Mouse (Mus musculus): ENCODE data around the gene Snai1. TPM values are rescaled to one million over a fixed set of nuclear protein-coding genes. Genes with fewer than 3 reads are reported as not detected.

Gene Snai1
- polyA plus RNA-seq, 1 experiment from 2014 or later, result 9.8 TPM

DNA sequence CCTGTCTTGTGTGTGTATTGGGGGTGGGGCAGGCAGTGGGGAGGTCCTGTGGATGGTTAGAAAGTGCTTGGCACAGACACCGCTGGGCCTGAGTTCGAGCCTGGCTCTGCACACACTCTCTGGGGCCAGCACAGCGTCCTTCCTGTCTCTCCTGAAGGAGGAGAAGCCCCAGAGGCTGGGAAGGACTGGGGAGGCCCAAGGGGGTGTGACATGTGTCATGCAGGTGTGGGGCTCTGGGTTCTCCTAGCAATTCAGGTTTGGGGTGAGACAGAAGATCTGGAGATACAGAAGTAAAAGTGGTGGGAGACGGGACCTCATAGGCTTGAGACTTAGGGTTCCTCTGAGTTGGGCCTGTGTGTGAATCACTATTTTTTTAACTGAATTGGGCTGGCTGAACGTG lies 25.0 kb downstream of the Snai1 start:
- H3K36me3 ChIP-seq, result no peaks in the 10 kb centered on the region
- WGBS, result 75% methylated on average over 5 of the region's 5 CpGs
- peaks cover 48% of the 10 kb centered on the region for H3K4me1 ChIP-seq (replicated peaks)
- H3K27me3 ChIP-seq, result peaks cover 11% of the 10 kb centered on the region
- ATAC-seq (ENCODE audit: low read depth), result no peak
- no peak overlapping the region for H3K4me3 ChIP-seq
- no peak overlapping the region for H3K4me2 ChIP-seq
- no peak overlapping the region for H3K27ac ChIP-seq (replicated peaks)
- no peak overlapping the region for H3K9ac ChIP-seq
- no peaks in the 10 kb centered on the region for H3K9me3 ChIP-seq

DNA sequence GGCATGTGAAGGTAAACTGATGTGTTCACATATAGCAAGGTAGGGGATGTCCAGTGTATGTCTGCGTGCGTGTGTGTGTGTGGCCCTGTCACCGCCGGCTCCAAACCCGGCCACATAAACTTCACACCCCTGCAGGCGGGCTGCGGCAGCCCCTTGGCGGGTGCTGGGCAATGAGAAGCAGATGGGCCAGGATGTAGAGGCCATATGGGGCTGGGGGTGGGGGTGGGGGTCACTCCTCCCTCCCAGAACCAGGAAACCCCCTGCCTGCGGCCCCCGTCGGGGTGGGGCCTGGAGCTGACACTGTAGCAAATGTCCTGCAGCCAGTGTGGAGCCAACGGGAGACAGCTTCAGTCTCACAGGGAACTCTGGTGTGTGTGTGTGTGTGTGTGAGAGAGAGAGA lies 25.7 kb downstream of the Snai1 start:
- Histone ChIP-seq H3K27ac (replicated peaks) (0 out of 2 replicates have a peak overlapping the region, but pooled peaks have one; percentile 9), H3K9ac (no peak overlapping the region), H3K36me3 (no peaks in the 10 kb centered on the region), H3K4me2 (no peak overlapping the region), H3K4me3 (no peak overlapping the region), H3K27me3 (peaks cover 11% of the 10 kb centered on the region), H3K4me1 (replicated peaks) (peaks cover 48% of the 10 kb centered on the region), H3K9me3 (no peaks in the 10 kb centered on the region)
- WGBS, result 27% methylated on average over 12 of the region's 12 CpGs
- no peak for ATAC-seq (ENCODE audit: low read depth)

DNA sequence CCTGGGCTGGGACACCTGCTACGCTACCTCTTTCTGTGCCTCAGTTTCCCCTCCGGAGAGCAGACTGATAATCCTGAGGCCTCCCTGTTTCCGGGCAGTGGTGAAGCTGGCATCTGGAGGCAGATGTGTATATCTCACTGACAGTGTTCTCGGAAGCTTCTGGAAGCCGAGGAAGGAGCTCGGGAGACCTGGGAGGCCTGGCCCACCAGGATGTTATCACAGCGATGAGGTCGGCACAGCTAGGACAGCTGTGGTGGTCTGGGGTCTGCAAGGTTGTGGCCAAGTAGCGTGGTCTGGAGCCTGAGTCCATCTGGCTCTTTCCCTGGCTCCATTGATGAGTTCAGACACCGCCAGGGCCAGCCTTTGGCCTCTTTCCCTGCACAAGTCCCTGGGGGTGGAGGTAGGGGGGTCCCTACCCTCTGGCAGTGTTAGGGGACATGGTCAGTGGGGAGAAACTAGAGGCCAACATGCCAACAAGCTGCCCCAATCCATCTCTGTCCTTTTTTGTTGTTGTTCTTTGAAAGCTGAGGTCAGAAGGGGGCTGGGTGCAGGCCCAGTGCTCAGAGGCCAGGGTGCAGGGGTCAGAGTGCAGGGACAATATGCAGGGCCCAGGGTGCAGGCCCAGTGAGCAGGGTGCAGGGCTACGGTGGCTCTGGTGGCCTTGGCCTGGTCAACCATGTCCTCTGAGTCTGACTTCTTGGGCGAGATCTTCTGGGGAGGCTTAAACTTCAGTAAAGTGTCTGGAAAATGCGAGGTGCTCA lies 26.7 kb downstream of the Snai1 start:
- Histone ChIP-seq H3K4me2 (no peak overlapping the region), H3K27ac (replicated peaks) (no peak overlapping the region), H3K9ac (no peak overlapping the region), H3K4me1 (replicated peaks) (peaks cover 42% of the 10 kb centered on the region), H3K36me3 (no peaks in the 10 kb centered on the region), H3K9me3 (no peaks in the 10 kb centered on the region), H3K4me3 (no peak overlapping the region), H3K27me3 (peaks cover 10% of the 10 kb centered on the region)
- 81% methylated on average over 13 of the region's 13 CpGs for WGBS
- no peak for ATAC-seq (ENCODE audit: low read depth)

DNA sequence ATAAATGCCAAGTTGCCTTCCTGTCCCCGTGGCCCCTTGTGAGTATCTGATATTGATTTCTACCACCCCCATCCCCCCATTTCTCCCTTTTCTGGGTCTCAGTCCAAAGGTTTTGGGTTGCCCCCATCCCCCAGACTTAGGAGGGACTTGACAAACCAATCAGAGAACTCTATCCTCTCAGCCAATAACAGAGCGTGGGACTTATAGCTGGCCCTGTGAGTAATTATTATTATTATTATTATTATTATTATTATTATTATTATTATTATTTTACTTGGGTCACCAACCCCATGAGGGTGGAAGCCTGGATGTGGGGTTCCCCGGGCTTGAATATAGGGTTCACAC lies 27.3 kb downstream of the Snai1 start:
- 86% methylated on average over 3 of the region's 3 CpGs for WGBS
- H3K9me3 ChIP-seq, result no peaks in the 10 kb centered on the region
- no peak overlapping the region for H3K4me3 ChIP-seq
- H3K36me3 ChIP-seq, result no peaks in the 10 kb centered on the region
- peak overlapping the region; percentile 37; the same call in 1 of the 2 replicates for H3K4me2 ChIP-seq
- no peak for ATAC-seq (ENCODE audit: low read depth)
- peak overlapping the region; percentile 46; the same call in 1 of the 2 replicates for H3K9ac ChIP-seq
- H3K27ac ChIP-seq (replicated peaks), result peak overlapping the region; percentile 46; the same call in 1 of the 2 replicates
- peaks cover 37% of the 10 kb centered on the region for H3K4me1 ChIP-seq (replicated peaks)
- peaks cover 4% of the 10 kb centered on the region for H3K27me3 ChIP-seq

DNA sequence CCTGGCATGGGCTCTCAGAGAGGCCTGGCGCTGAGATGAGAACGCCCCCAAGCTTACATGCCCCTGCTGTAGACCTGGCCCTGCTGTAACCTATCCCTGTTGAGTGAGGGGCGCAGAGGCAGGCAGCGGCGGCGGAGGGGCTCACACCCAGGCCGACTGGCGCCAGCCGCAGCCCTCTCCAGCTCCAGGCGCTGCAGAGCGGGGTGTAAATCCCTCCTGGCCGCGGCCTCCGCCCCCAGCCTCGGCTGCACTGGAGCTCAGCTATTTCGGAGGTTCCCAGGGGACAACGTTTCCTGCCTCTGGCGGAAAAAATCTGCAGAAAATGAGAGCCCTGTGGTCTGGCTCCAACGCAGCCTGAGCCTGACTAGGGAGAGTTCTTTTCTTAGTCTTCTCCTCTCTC lies 27.7 kb downstream of the Snai1 start:
- Histone ChIP-seq H3K9me3 (no peaks in the 10 kb centered on the region), H3K27me3 (0 out of 2 replicates have a peak, but pooled peaks cover under 1% of the 10 kb centered on the region), H3K4me1 (replicated peaks) (peaks cover 33% of the 10 kb centered on the region), H3K4me2 (peak overlapping the region; percentile 37), H3K9ac (peak overlapping the region; percentile 46; the same call in 1 of the 2 replicates), H3K27ac (replicated peaks) (peak overlapping the region; percentile 46; the same call in 1 of the 2 replicates), H3K4me3 (no peak overlapping the region), H3K36me3 (no peaks in the 10 kb centered on the region)
- ATAC-seq (ENCODE audit: low read depth), result 0 out of 2 replicates have a peak, but pooled peaks have one; percentile 25
- WGBS, result 19% methylated on average over 19 of the region's 19 CpGs

DNA sequence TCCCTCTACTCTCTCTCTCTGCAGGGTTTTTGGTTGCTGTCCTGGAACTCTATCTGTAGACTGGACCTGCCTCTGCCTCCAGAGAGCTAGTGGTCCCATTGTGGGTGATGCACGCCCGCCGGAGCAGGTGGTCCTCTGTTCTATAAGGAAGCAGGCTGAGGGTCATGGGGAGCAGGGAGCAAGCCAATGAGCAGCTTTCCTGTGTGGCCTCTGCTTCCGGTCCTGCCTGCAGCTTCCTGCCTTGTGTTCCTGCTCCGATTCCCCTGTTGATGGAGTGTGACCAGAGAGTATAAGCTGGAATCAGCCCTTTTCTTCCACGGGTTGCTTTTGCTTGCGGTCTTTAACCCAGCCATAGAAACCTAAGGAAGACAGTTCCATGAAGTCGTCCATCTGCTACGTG lies 30.1 kb downstream of the Snai1 start:
- ATAC-seq (ENCODE audit: low read depth), result no peak
- Histone ChIP-seq H3K27ac (replicated peaks) (no peak overlapping the region), H3K9ac (no peak overlapping the region), H3K36me3 (no peaks in the 10 kb centered on the region), H3K4me2 (no peak overlapping the region), H3K4me1 (replicated peaks) (peaks cover 26% of the 10 kb centered on the region), H3K9me3 (no peaks in the 10 kb centered on the region), H3K4me3 (no peak overlapping the region), H3K27me3 (no peaks in the 10 kb centered on the region)
- WGBS, result 89% methylated on average over 9 of the region's 9 CpGs

DNA sequence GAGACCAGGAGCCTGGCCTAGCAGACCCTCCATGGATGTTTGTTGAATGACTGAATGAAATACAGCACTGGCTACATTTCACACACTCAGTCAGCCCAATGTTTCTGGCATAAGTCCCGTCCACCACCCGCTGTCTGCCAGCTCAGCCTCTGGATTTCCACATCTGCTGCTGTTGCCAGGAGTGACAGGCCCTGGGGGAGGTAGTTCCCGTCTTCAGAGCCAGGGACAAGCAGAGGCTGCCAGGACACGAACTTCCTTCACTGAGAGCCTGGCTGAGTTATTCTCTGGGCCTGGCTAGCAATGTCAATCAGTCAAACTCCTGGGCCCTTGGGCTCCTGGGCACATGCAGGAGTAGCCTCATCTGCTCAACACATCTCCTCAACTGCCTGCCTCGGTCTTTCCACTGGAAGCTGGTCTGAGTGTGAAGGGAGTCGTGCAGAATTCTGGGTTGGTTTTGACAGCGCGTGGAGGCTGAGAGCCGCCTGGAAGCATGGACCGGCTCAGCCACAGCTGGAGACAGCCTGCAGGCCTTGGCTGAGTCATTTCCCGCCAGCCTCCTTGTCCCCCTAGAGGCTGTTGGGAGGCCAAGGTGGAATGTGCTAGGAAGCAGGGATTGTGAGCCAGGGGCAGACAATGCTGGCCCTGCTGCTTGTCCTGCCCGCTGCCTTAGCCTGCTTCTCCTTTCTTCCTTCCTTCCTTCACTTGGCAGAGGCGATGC lies 32.1 kb downstream of the Snai1 start:
- H3K4me2 ChIP-seq, result no peak overlapping the region
- 64% methylated on average over 13 of the region's 13 CpGs for WGBS
- H3K4me1 ChIP-seq (replicated peaks), result peaks cover 8% of the 10 kb centered on the region
- H3K27me3 ChIP-seq, result no peaks in the 10 kb centered on the region
- no peak for ATAC-seq (ENCODE audit: low read depth)
- H3K27ac ChIP-seq (replicated peaks), result peak overlapping the region; percentile 4; the same call in 1 of the 2 replicates
- no peaks in the 10 kb centered on the region for H3K9me3 ChIP-seq
- no peak overlapping the region for H3K4me3 ChIP-seq
- H3K36me3 ChIP-seq, result no peaks in the 10 kb centered on the region
- no peak overlapping the region for H3K9ac ChIP-seq

DNA sequence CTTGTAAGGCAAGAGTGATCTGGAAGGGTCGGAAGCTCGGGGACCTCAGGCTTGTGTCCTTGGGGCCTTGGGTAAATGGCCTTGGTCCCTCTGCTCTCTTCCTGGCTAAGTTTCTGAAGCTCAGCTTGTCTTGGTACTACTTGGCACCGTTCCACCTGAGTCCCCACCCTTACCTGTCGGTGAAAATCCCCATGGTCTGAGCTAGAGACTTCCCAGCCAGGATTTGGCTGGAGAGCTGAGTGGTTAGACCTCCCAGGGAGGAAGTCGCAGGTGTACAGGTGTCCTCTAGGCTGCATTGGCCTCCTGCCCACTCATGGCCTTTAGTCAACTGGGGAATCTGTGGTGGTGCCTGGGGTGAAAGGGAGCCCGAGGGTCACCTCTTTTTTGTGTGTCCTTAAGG lies 32.8 kb downstream of the Snai1 start:
- Histone ChIP-seq H3K9me3 (no peaks in the 10 kb centered on the region), H3K36me3 (no peaks in the 10 kb centered on the region), H3K4me1 (replicated peaks) (peaks cover 3% of the 10 kb centered on the region), H3K4me2 (no peak overlapping the region), H3K27me3 (no peaks in the 10 kb centered on the region), H3K27ac (replicated peaks) (no peak overlapping the region), H3K4me3 (no peak overlapping the region), H3K9ac (no peak overlapping the region)
- no peak for ATAC-seq (ENCODE audit: low read depth)
- WGBS, result 89% methylated on average over 6 of the region's 6 CpGs

DNA sequence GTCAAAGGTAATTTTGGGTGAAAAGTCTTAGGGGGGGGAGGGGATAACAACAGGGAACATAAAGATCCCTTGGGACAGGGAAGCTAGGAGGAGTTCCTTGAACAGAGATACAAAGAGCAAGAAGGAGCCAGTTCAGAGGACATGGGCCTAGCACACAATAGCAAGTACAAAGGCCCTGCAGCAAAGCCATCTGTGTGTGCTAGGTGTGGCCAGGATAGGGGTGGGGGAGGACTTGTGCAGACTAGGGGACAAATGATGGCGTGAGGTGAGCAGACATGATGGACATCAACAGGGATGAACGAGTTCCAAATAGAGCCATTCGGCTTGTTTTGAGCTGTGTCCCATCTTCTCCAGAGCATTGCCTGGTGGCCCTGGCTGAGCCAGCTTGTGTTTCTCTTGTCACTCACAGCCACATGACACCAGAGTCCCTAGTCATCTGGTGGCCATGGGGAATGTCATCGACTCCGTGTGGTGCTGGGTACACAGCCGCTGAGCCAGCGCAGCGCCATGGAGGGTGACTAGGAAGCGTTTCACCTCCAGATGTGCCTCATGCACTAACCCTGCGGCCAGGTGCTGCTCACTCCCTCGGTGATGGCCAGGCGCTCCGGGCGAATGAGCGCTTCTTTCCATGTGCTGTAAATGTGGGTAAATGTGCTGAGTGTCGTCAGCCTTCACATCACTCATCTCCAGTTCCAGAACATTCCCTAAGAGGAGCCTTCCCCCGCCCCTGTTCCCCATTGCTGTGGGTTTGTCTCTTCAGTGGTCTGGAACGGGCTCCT lies 33.6 kb downstream of the Snai1 start:
- Histone ChIP-seq H3K4me1 (replicated peaks) (no peaks in the 10 kb centered on the region; the same call in 1 of the 2 replicates), H3K27me3 (no peaks in the 10 kb centered on the region), H3K4me3 (no peak overlapping the region), H3K36me3 (no peaks in the 10 kb centered on the region), H3K9me3 (no peaks in the 10 kb centered on the region), H3K9ac (no peak overlapping the region), H3K4me2 (no peak overlapping the region), H3K27ac (replicated peaks) (no peak overlapping the region)
- WGBS, result 82% methylated on average over 18 of the region's 18 CpGs
- ATAC-seq (ENCODE audit: low read depth), result no peak

DNA sequence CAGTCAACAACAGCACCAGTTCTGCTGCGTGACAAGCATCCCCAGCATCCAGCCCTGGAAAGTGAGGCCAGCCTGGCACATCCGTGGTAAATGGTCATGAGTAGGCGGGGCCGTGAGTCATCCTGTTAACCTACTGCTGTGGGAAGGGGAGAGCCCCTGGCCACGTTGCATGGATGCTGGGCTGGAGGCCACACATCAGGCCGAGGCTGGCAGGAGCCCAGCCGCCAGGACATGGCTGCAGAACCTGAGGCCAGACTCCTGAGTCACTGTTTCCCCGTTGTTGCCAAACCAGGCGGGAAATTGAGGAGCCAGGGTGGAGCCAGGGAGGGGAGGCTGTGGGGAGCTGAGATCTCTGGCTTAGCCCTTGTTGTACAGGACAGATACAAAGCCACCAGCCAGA lies 36.8 kb downstream of the Snai1 start:
- ATAC-seq (ENCODE audit: low read depth), result no peak
- Histone ChIP-seq H3K4me3 (no peak overlapping the region), H3K27me3 (no peaks in the 10 kb centered on the region), H3K27ac (replicated peaks) (no peak overlapping the region), H3K4me2 (no peak overlapping the region), H3K9ac (no peak overlapping the region), H3K36me3 (no peaks in the 10 kb centered on the region), H3K4me1 (replicated peaks) (no peaks in the 10 kb centered on the region; the same call in none of the 2 replicates), H3K9me3 (no peaks in the 10 kb centered on the region)
- 69% methylated on average over 9 of the region's 9 CpGs for WGBS

DNA sequence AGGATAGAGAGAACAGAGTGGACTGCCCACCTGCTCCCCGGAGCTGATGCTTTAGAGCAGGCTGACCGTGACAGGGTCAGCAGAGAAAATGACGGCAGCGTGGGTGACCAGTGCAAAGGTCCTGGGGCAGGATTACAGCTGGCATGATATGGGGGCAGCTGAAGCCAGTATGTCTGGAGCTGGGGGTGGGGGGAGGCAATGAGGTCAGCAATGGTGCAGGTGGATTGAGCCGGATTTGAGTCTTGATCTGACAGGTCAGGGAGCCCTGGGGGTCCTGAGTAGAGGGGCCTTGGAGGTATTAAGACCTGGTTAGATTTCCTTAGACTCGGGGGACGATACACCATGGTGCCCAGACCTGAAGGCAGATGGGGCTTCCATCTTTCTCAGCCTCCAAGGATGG lies 37.6 kb downstream of the Snai1 start:
- 93% methylated on average over 7 of the region's 7 CpGs for WGBS
- Histone ChIP-seq H3K9me3 (no peaks in the 10 kb centered on the region), H3K27me3 (no peaks in the 10 kb centered on the region), H3K36me3 (no peaks in the 10 kb centered on the region), H3K4me3 (no peak overlapping the region), H3K27ac (replicated peaks) (no peak overlapping the region), H3K9ac (no peak overlapping the region), H3K4me1 (replicated peaks) (no peaks in the 10 kb centered on the region; the same call in 1 of the 2 replicates), H3K4me2 (no peak overlapping the region)
- ATAC-seq (ENCODE audit: low read depth), result no peak

DNA sequence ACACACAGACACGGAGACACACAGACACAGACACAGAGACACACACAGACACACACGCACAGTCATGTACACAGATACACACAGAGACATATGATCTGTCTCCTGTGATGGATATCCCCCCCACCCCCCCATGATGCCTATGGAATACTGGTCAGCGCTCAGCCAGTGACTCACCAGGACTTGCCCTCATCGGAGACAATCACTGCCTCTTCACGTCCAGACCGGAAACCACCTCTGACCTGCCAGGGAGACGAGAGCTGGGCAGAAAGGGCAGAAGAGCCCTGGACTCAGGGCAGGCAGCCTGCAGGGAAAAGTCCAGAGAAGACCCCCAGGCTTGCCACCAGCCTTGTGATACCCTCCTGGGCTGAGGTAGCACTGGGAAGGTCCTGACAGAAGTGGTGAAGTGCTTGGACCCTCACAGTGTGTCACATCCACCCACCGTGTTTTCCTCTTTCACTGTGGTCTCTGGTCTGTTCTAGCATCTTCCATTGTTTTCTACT lies 38.2 kb downstream of the Snai1 start:
- Histone ChIP-seq H3K36me3 (no peaks in the 10 kb centered on the region), H3K4me1 (replicated peaks) (no peaks in the 10 kb centered on the region; the same call in 1 of the 2 replicates), H3K9ac (no peak overlapping the region), H3K27me3 (no peaks in the 10 kb centered on the region), H3K4me3 (no peak overlapping the region), H3K9me3 (no peaks in the 10 kb centered on the region), H3K27ac (replicated peaks) (no peak overlapping the region), H3K4me2 (no peak overlapping the region)
- ATAC-seq (ENCODE audit: low read depth), result no peak
- WGBS, result 85% methylated on average over 8 of the region's 8 CpGs

All from neural tube, embryonic 13.5 days (tissue).